Mouse (Mus musculus): ENCODE data around the gene Relb.
"Not testable (repeated sequence)": the region's sequence is repeated elsewhere in the genome, so short reads cannot be mapped to it uniquely, and the experiment has no call there.

The Relb gene

DNA sequence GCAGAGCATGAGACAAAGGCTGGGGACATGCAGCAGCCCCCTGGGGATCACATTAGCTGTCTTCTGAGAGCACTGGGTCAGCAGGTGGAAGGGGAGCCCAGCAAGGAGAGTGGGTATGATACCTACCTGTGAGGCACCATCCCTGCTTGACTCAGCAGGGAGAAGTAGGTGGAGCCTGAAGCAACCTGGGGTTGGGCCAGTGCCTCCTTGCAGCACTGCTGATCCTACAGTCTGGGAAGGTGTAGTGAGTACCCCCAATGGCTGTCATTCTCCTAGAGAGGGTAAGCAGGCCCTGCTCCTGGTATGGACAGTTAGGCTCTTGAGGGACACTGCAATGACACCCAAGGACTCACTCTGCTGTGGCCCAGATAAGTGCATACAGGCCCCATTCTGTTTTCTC is 3.0 kb upstream of the Relb start:
- DNase-seq (ENCODE audit: low spot score), result no peak

DNA sequence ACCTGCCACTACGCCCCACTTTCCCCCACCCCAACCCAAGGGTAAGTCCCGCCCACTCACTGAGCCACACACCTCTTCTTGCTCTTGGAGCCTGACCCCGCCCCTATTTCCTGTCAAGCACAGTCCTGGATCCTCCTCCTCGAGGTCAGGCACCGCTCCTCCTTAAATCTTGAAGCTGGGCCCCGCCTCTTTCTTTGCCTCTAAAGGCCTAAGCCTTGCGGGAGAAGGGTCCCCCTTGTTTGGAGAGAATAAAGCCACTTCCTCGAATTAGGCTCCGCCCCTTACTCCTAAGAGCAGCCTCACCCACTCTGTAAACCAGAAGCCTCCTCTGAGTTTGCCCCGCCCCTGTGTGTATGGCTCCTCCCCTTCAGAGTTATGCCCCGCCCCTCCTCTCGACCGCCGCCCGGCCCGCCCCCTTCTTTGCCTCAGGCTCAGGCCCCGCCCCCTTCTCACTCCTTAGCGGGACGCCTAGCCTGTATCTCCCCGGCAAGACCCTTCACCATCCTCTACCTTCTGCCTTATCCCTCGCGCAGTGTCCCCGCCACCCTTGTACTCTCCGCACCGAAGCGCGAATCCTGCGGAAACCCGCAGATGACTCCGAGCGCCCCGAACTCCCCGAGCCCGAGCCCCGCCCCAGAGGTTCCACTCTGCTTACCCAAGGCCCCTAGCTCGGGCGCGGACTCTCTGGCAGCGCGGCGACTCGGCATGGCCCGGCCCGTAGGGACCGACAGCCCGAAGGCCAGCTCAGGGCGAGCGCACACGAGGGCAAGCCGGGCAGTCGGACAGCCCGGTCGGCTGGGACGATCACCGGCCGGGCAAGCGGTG is 490 bp downstream of the Relb start:
- DNase-seq (ENCODE audit: low spot score), result peak; percentile 91

DNA sequence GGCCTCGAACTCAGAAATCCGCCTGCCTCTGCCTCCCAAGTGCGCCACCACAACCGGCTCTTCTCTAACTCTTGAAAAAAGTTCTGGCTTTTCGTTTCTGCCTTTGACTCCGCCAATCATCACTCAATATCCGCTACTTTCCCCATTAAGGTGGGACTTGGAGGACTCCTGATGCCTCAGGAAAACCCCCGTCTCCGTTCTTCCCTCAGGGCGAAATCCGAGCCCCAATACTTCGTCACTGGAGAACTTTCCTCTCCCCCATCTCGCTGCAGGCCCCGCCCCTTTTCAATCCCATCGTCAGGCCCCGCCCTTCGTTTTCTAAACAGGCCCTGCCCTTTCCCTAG is 1.1 kb downstream of the Relb start:
- DNase-seq (ENCODE audit: low spot score), result no peak

DNA sequence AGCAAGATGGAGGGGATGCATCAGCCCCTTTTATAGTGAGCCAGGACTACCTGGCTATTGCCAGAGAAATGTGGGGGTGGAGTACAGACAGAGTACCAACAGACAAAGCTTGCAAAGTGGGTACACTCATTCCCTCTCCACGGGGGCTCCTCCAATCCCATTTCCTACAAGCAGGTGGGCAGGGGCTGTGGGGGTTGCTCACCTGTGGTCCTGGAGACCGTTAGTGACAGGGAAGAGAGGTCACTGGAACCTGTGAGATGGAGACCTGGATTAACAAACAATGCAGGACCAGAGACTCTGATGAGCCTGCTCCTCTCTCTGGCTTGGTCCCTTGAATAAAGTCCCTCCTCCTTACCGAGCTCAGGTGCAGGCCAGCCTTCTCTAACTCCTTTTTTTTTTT is 1.5 kb downstream of the Relb start:
- DNase-seq (ENCODE audit: low spot score), result no peak

DNA sequence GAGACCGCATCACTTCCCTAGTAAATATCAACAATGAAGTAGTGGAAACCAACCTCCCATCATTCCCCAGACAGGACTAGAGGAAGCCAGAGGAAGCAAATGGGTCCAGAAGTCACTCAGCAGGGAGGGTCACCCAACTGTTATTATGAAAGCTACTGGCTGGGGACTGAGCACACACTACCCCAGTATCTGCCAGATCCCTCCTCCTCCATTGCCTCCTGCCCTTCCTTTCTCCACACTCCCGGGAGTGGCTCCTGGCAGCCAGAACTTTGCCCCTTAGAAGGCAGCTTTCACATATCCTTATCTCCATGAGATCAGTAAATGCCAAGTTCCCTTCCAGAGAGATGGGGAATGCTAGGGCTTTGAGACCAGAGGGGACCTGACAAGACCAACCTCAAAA is 5.8 kb downstream of the Relb start:
- DNase-seq (ENCODE audit: low spot score), result peak; percentile 22

DNA sequence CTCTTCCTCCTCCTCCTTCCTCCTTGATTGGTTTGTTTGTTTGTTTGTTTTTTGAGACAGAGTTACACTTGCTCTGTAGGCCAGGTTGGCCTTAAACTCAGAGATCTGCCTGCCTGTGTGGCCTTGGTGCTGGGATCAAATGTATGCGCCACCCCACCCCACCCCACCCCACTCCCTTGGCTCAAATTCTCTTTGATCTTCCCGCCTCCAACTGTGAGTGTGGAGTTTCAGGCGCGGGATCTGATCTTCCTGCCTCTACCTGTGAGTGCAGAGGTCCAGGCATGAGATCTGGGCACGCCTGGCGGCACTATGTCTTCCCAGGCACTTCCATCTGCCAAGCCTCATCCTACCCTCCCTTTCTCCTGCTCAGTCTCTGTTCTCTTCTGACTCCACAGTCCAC is 7.0 kb downstream of the Relb start:
- no peak for DNase-seq (ENCODE audit: low spot score)

DNA sequence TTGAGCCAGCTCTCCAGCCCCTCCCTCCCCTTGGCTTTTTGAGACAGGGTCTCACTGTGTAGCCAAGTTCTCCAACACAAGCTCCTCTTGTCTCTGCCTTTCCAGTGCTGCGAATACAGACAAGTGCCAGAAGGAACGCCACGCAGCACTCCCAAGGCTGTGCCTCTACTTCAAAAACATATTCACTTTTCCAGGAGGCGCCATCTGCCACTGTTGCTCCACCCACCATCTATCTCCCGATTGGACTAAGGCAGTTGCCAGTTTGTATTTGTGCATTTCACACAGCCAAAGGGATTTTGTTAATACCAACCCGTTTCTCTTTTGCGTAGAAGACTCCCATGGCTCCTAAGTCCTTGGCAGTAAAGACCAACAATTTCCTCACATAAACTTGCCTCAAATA is 8.4 kb downstream of the Relb start:
- no peak for DNase-seq (ENCODE audit: low spot score)

DNA sequence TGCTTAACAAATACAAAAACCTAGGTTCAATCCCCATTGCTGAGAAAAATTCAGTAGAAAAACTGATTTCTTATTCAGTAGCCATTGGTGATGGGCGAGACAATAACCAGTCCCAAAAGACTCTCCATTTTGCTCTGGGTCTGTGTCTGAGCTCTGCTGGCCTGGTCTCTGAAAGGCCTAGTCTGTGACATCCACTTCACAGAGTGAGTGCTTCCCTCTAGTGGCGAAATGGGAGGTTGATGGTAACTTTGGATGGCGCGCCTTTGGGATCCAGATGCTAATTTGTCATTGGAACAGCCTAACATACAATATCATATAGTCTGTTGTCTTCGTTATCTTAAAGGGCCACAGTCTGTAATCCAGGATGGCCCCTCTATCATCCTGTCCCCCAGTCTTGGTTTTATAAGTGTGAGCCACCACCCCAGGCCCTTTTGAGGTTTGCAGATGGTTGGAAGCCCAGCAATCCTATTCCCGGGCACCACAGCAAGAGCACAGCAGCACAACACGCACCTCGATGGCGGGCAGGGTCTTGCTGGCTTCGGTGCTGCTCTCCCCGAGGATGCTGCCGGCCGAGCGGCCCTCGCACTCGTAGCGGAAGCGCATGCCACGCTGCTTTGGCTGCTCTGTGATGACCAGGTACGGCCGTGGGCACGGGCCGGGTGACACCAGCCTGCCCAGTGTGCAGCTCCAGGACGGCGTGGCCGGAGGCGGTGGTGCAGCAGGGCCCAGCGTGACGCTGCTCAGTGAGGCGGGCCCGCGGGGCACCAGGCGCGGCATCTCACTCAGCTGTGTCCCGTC is 10.0 kb downstream of the Relb start:
- DNase-seq (ENCODE audit: low spot score), result peak; percentile 84

DNA sequence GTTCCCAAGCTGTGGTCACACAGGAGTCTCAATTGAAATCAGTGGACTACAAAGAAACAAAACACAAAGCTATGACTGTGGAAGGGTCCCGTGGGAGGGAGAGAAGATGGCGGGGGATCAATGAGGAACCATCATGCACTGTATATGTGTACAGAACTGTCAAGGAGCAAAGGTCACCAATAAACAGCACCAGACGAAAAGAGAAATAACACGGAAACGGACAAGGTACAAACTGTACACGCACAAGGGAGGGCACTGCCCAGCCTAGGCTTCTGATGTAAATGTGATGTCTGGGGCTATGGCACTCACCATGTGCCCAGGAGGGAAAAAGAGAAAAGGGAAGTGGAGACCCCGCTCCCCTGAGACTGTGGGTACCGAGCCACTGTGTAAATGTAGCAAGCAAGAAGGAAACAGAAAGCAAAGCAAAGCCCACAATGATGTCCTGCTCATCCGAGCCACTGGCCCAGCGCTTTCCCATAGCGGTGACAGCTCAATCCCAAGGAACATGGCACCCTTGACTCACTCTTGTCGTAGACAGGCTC is 14.1 kb downstream of the Relb start:
- DNase-seq (ENCODE audit: low spot score), result no peak

DNA sequence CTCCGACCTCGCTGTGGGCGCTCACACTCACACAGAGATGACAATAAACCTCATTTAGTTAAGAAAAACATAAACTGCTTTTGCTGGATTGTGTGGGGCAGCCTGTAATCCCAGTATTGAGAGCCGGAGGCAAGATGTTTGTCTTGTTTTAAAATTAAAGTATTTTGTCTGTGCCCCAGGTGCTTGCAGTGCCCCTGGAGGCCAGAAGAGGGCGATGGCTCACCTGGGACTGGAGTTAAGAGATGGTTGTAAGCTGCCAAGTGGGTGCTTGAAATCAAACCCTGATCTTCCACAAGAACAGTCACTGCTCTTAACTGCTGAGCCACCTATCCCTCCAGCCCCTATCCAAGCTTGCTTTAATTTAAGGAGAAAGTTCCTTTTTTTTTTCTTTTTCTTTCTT is 18.3 kb downstream of the Relb start:
- DNase-seq (ENCODE audit: low spot score), result no peak

DNA sequence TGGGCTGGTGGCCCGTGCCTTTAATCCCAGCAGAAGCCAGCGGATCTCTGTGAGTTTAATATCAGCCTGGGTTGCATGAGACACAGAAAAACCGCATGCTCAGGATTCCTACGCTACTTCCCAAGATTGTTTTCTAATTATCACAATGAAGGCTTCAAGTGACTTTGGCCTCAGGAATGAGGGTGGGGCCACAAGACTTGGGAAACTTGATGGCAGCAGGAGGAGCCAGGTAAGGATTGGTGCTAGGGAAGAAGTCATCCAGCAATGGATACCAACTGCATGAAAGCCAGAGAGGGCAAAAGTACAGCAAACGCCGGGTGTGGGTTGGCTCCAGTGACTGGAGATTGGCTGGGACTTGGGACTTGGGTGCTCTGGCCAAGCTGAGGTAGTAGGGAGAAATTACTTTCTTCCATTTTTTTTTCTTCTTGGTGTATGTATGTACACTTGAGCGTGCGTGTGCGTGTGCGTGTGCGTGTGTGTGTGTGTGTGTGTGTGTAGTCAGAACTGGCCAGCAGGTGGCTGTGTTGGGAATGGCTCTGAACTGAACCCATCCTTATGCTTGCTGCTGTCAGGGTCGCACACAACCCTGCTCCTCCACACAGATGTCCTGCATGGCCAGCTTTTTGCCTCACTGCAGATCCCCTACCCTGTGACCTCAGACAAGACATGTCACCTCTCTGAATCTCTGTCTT is 19.5 kb downstream of the Relb start:
- DNase-seq (ENCODE audit: low spot score), result peak; percentile 35

DNA sequence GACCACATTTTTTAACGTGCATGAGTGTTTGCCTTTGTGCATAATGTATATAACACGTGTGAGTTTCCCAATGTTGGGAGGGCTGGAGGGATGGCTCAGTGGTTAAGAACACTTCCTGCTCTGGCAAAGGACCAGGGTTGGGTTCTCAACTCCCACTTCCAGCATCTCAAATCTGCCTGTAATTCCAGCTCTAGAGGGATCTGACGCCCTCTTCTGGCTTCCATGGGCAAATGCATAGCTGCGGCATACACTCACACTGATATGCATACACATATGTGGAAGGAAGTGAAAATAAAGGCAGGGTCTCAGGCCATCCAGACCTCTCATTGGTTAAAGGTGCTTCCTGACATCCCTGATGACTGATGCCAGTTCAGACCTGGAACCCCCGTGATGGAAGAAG is 21.9 kb downstream of the Relb start:
- DNase-seq (ENCODE audit: low spot score), result no peak

DNA sequence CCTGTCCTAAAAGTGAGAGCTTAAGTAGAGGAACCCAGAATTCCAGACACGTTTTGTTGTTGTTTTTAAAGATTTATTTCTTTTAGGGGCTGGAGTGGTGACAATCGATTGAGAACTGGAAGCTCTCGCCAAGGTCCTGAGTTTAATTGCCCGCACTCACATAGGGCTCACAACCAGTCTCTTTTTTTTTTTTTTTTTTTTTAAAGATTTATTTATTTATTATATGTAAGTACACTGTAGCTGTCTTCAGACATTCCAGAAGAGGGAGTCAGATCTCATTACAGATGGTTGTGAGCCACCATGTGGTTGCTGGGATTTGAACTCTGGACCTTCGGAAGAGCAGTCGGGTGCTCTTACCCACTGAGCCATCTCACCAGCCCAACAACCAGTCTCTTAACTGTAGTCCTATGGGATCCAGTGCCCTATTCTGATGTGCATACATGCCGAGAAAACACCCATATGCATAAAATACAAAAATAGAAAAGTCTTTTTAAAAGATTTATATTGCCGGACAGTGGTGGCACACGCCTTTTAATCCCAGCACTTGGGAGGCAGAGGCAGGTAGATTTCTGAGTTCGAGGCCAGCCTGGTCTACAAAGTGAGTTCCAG is 24.5 kb downstream of the Relb start:
- DNase-seq (ENCODE audit: low spot score), result not testable (repeated sequence)

DNA sequence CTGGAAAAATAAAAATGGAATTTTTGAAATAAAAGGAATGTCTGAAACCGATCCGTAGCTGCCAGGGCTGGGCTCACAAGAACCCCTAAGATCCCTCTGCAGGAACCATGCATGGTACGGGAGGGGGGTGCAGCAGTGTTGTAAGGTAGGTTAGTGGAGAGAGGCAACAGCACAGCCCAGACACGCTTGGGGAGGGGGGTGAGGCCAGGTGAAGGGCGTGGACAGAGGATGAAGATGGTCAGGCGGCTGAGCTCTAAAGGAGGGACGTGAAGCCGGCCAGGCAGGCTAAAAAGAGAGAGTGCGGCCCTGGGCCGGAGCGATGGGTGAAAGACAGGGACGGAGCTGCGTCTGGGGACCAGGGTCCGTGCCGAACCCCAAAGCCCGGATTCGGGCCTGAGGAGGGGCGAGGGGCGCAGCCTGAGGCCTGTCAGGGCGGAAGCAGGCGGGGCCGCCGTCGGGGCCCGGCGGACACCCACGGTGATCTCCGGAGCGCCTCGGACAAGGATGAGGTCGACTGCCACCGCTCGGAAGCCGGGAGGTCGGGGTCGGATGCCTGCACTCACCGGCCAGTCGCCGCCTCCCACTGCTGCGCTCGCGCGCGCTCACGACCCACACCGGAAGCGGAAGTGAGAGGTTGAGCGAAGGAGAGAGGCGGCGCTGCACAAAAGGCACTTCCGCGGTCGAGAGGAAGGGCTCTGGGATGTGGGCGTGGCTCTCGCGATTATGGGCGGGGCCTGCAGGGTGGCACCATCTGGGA is 25.2 kb downstream of the Relb start, which contains the start of gene Clasrp:
TSS of gene Clasrp (minus strand) at position 638 of the 757 bp plus-strand sequence.
- peak; percentile 96 for DNase-seq (ENCODE audit: low spot score)

DNA sequence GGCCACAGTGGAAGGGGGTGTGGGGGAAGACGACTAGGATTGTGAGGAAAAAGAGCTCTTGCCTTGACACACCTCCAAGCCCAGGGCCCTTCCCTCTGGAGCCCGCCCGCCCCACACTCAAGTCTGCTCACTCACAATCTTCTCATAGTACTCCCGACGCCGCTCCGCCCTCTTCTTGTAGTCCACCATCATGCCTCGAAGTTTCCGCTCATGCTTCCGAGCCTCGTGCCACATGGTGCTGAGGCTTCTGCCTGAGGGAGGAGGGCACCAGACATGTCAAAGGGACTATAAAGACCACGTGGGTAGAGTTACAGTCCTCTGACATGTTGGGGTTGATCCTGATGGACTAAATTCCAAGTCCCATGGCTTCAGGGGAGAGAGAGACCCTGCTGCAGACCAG is 26.2 kb downstream of the Relb start:
- DNase-seq (ENCODE audit: low spot score), result no peak

DNA sequence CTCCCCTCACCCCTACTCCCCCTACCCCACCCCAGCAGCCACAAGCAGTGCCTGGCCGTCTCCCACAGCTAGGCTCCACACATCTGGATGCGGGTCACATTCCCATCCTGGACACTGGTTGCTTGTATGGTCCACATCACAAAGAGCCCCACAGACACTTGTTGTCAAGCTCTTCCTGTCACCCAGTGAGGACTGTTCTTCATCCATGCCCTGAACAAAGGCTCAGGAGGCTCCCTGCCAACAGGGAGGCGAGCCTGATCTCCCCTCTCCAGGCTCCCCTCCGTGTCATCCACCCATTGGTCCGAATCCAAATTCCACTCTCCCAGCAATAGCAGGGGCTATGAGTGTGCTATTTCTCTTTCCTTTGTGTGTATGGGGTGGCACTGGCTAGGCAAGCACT is 28.7 kb downstream of the Relb start:
- DNase-seq (ENCODE audit: low spot score), result no peak

DNA sequence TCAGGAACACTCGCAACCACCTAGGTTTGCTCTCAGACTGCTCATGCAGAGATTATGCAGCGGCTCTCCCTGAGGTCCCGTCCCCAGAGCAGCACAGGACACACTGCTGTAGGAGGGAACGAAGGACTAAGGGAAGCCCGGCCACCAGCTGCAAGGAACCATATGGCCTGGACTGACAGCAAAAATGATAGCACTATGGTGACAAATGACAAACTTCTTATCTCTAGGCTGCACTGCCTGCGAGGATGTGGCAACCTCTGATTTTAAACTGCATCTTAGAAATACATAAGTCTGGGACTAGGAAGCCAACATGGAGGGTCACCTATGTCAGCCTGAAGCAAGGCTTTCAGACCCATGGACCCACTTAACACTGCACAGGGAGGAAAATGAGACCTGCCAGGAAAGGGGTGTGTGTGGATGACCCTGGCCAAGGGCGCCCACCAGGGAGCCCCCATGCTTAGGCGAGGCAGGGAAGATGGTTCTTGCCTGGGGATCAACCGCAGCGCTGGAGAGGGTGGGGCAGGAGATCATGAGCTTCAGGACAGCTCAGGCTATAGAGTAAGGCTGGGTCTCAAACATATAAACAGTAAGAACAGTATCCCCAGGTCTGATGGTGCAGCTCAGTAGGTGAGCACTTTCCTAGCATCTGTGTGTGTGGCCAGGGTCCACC is 36.0 kb downstream of the Relb start:
- no peak for DNase-seq (ENCODE audit: low spot score)

DNA sequence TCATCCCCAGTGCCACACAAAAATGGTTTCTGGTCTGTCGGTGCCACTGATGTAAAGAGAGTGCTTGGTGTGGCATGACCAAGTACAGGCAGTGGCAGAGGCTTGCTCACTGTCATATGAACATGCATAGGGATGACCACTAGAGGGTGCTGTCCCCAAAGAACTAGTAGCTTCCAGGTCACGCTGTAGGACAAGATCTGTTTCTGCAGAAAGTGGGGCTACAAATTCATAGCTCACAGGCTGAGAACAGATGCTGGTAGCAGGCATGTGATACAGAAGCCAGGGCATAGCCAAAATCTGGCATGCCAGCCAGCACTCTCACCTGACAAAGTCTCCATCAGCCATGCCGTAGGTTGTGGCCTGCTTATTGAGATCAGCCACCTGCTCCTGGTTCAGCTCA is 39.3 kb downstream of the Relb start:
- DNase-seq (ENCODE audit: low spot score), result peak; percentile 73

DNA sequence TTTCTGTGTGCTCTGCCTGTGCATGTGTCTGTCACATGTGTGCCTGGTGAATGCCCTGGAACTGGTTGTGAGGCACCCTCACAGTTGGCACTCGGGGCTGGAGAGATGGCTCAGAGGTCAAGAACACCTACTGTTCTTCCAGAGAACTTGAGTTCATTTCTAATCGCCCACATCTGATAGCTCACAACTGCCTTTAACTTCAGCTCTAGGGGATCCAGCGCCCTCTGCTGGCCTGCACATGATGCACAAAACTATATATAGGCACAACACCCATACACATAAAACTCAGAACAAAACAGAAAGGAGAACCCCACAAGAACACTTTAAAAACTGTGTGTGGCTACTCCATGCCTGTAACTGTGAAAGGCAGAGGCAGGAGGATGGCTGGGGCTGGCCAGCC is 40.0 kb downstream of the Relb start:
- DNase-seq (ENCODE audit: low spot score), result peak; percentile 31

DNA sequence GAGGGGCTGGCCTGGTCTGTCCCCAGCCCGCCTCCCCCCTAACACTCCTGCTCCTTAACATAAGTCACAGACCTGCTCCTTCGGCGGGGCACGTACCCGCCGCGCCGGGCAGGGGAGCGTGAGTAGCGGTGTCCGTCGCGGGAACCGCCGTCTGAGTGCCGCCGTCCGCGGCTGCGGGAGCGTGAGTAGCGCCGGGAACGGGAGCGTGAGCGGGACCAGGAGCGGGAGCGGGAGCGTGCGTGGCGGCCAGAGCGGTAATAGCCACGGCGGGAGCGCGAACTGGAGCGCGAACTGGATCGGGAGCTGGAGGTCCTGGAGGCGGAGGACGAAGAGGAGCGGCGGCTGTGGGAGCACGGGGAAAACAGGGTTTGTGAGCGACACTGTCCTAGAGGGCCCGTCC is 43.0 kb downstream of the Relb start:
- no peak for DNase-seq (ENCODE audit: low spot score)

DNA sequence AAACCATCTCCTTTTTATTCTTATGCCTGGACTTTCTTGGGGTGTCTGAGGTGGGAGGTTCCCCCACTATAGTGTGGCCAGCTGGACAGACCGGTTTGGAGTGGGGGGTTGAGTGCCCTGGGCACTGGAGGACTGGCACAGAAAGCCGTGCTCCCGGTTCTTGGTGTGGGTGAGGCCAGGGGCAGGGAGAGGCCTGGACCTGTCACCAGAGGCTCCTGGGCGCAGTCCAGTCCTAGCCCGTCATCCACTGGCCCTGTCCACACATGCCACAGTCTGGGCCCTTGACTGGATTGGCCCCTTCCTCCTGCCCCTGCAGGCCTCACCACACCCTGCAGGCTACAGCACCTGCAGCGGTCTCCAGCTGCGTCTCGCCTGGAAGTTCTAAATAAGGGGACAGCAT is 48.6 kb downstream of the Relb start:
- no peak for DNase-seq (ENCODE audit: low spot score)
